Mouse (Mus musculus) neural tube, embryonic 12.5 days (tissue): Measurements from ENCODE around the gene Pygo2. TPM values are rescaled to one million over a fixed set of nuclear protein-coding genes. Genes with fewer than 3 reads are reported as not detected.

Source experiments
- ATAC-seq: fragments of 200-750 bp; cut with Nextera tagmentation; 2 replicates; pipeline ENCODE4 v1.8.0; 2017; ENCODE audit warnings: low read depth, mild to moderate bottlenecking, moderate TSS enrichment, moderate library complexity; ENCODE audit not compliant: low FRiP score
- H3K27ac ChIP-seq: fragments of 300-500 bp; sonication (generic); 2 replicates; pipeline ENCODE4 v1.5.1; 2016
- H3K27me3 ChIP-seq: fragments of 300-500 bp; sonication (generic); replicated peaks from 2 replicates; pipeline ENCODE4 v1.6.1; 2016; ENCODE audit warnings: mild to moderate bottlenecking
- H3K36me3 ChIP-seq: fragments of 300-500 bp; sonication (generic); 2 replicates; pipeline ENCODE4 v1.6.1; 2016; ENCODE audit warnings: mild to moderate bottlenecking
- H3K4me1 ChIP-seq: fragments of 300-500 bp; sonication (generic); 2 replicates; pipeline ENCODE4 v1.6.1; 2016
- H3K4me2 ChIP-seq: fragments of 300-500 bp; sonication (generic); replicated peaks from 2 replicates; pipeline ENCODE4 v1.6.1; 2016; ENCODE audit warnings: mild to moderate bottlenecking
- H3K4me3 ChIP-seq: fragments of 300-500 bp; sonication (generic); 2 replicates; pipeline ENCODE4 v1.5.1; 2016
- H3K9ac ChIP-seq: fragments of 300-500 bp; sonication (generic); 2 replicates; pipeline ENCODE4 v1.6.1; 2016; ENCODE audit warnings: mild to moderate bottlenecking
- H3K9me3 ChIP-seq: fragments of 300-500 bp; sonication (generic); 2 replicates; pipeline ENCODE4 v1.6.1; 2016; ENCODE audit warnings: mild to moderate bottlenecking
- WGBS: fragments of 180-500 bp; shearing (Covaris S2); methylation state at CpG from one replicate; pipeline ENCODE4 v1.1.7; 2016; 5-methylcytosine and 5-hydroxymethylcytosine counted together
- polyA plus RNA-seq: library from polyadenylated mRNA; unstranded; fragments of >200 nt; fragmentation: Nextera tagmentation; extraction: Ambion mirVana; gene quantifications from 2 replicates; pipeline ENCODE4 v1.2.1, GENCODE M21; 2016

The Pygo2 gene
- 55.9 and 57.3 TPM in 2 replicates for polyA plus RNA-seq

GRCm38 (mm10) chr3:89430171-89431159 is at the start of gene Pygo2:
TSS of gene Pygo2 (plus strand) at chr3:89430214.
- H3K4me1 ChIP-seq = peaks cover 11% of the 10 kb centered on the region
- no peaks in the 10 kb centered on the region for H3K9me3 ChIP-seq
- H3K27me3 ChIP-seq = no peaks in the 10 kb centered on the region
- WGBS = 2% methylated on average over 67 of the region's 68 CpGs
- H3K4me3 ChIP-seq = peak within 1 kb of the TSS; percentile 99
- peak within 1 kb of the TSS; percentile 95 for H3K9ac ChIP-seq
- H3K4me2 ChIP-seq = peak within 1 kb of the TSS; percentile 91
- ATAC-seq = peak; percentile 97
- peak within 1 kb of the TSS; percentile 69 for H3K27ac ChIP-seq
- H3K36me3 ChIP-seq = peaks cover 46% of the 10 kb centered on the region

GRCm38 (mm10) chr3:89380291-89380690 is 49.7 kb upstream of the Pygo2 start:
- H3K36me3 ChIP-seq = no peaks in the 10 kb centered on the region
- no peaks in the 10 kb centered on the region for H3K27me3 ChIP-seq
- no peak overlapping the region for H3K9ac ChIP-seq
- no peaks in the 10 kb centered on the region for H3K9me3 ChIP-seq
- peaks cover 13% of the 10 kb centered on the region; the same call in 1 of the 2 replicates for H3K4me1 ChIP-seq
- 95% methylated on average over 14 of the region's 14 CpGs for WGBS
- ATAC-seq = no peak
- no peak overlapping the region for H3K4me2 ChIP-seq
- no peak overlapping the region for H3K27ac ChIP-seq
- H3K4me3 ChIP-seq = no peak overlapping the region

GRCm38 (mm10) chr3:89380711-89381110 is 49.3 kb upstream of the Pygo2 start:
- Histone ChIP-seq H3K27me3 (no peaks in the 10 kb centered on the region), H3K9ac (no peak overlapping the region), H3K9me3 (no peaks in the 10 kb centered on the region), H3K36me3 (no peaks in the 10 kb centered on the region), H3K4me1 (peaks cover 13% of the 10 kb centered on the region; the same call in 1 of the 2 replicates), H3K4me2 (no peak overlapping the region), H3K27ac (no peak overlapping the region), H3K4me3 (no peak overlapping the region)
- WGBS = 95% methylated on average over 18 of the region's 18 CpGs
- no peak for ATAC-seq

GRCm38 (mm10) chr3:89381233-89381632 is 48.8 kb upstream of the Pygo2 start:
- Histone ChIP-seq H3K36me3 (no peaks in the 10 kb centered on the region), H3K9ac (no peak overlapping the region), H3K27me3 (no peaks in the 10 kb centered on the region), H3K4me1 (peaks cover 13% of the 10 kb centered on the region; the same call in 1 of the 2 replicates), H3K4me3 (no peak overlapping the region), H3K9me3 (no peaks in the 10 kb centered on the region), H3K4me2 (no peak overlapping the region), H3K27ac (no peak overlapping the region)
- 78% methylated on average over 11 of the region's 11 CpGs for WGBS
- no peak for ATAC-seq

- Histone ChIP-seq H3K4me3 (no peak overlapping the region), H3K4me2 (no peak overlapping the region), H3K27me3 (no peaks in the 10 kb centered on the region), H3K27ac (no peak overlapping the region), H3K36me3 (no peaks in the 10 kb centered on the region), H3K4me1 (peaks cover 13% of the 10 kb centered on the region; the same call in 1 of the 2 replicates), H3K9me3 (no peaks in the 10 kb centered on the region), H3K9ac (no peak overlapping the region)
- 87% methylated on average over 9 of the region's 9 CpGs for WGBS
- ATAC-seq = no peak
Measured at GRCm38 (mm10) chr3:89382033-89382882, 47.8 kb upstream of the Pygo2 start.

- Histone ChIP-seq H3K9ac (no peak overlapping the region), H3K27ac (no peak overlapping the region), H3K4me3 (no peak overlapping the region), H3K27me3 (no peaks in the 10 kb centered on the region), H3K36me3 (no peaks in the 10 kb centered on the region), H3K9me3 (no peaks in the 10 kb centered on the region), H3K4me2 (no peak overlapping the region), H3K4me1 (peaks cover 10% of the 10 kb centered on the region; the same call in 1 of the 2 replicates)
- no peak for ATAC-seq
- 84% methylated on average over 5 of the region's 5 CpGs for WGBS
Measured at GRCm38 (mm10) chr3:89382950-89383349, 47.1 kb upstream of the Pygo2 start.

- Histone ChIP-seq H3K9me3 (no peaks in the 10 kb centered on the region), H3K4me3 (no peak overlapping the region), H3K27ac (no peak overlapping the region), H3K27me3 (no peaks in the 10 kb centered on the region), H3K4me1 (peaks cover 3% of the 10 kb centered on the region; the same call in 1 of the 2 replicates), H3K9ac (no peak overlapping the region), H3K36me3 (no peaks in the 10 kb centered on the region), H3K4me2 (no peak overlapping the region)
- no peak for ATAC-seq
- 85% methylated on average over 5 of the region's 5 CpGs for WGBS
Measured at GRCm38 (mm10) chr3:89383651-89384255, 46.3 kb upstream of the Pygo2 start.

- Histone ChIP-seq H3K9ac (no peak overlapping the region), H3K27me3 (no peaks in the 10 kb centered on the region), H3K4me2 (no peak overlapping the region), H3K36me3 (no peaks in the 10 kb centered on the region), H3K4me3 (no peak overlapping the region), H3K27ac (no peak overlapping the region), H3K4me1 (no peaks in the 10 kb centered on the region; the same call in 1 of the 2 replicates), H3K9me3 (no peaks in the 10 kb centered on the region)
- WGBS = 78% methylated on average over 12 of the region's 12 CpGs
- ATAC-seq = no peak
Measured at GRCm38 (mm10) chr3:89384331-89385076, 45.5 kb upstream of the Pygo2 start.

GRCm38 (mm10) chr3:89385451-89385850 is 44.6 kb upstream of the Pygo2 start:
- H3K9me3 ChIP-seq = no peaks in the 10 kb centered on the region
- no peak overlapping the region for H3K27ac ChIP-seq
- H3K9ac ChIP-seq = no peak overlapping the region
- ATAC-seq = no peak
- no peaks in the 10 kb centered on the region for H3K36me3 ChIP-seq
- H3K4me1 ChIP-seq = peaks cover 3% of the 10 kb centered on the region; the same call in 1 of the 2 replicates
- H3K4me2 ChIP-seq = no peak overlapping the region
- no peak overlapping the region for H3K4me3 ChIP-seq
- no peaks in the 10 kb centered on the region for H3K27me3 ChIP-seq
- 56% methylated on average over 10 of the region's 11 CpGs for WGBS

GRCm38 (mm10) chr3:89386438-89387420 is 43.3 kb upstream of the Pygo2 start:
- H3K4me1 ChIP-seq = peaks cover 16% of the 10 kb centered on the region
- WGBS = 58% methylated on average over 17 of the region's 17 CpGs
- H3K27ac ChIP-seq = no peak overlapping the region
- H3K9ac ChIP-seq = no peak overlapping the region
- H3K4me3 ChIP-seq = no peak overlapping the region
- H3K4me2 ChIP-seq = no peak overlapping the region
- no peaks in the 10 kb centered on the region; the same call in none of the 2 replicates for H3K27me3 ChIP-seq
- H3K9me3 ChIP-seq = no peaks in the 10 kb centered on the region
- no peak for ATAC-seq
- H3K36me3 ChIP-seq = no peaks in the 10 kb centered on the region
